In the genomic region with DNA sequence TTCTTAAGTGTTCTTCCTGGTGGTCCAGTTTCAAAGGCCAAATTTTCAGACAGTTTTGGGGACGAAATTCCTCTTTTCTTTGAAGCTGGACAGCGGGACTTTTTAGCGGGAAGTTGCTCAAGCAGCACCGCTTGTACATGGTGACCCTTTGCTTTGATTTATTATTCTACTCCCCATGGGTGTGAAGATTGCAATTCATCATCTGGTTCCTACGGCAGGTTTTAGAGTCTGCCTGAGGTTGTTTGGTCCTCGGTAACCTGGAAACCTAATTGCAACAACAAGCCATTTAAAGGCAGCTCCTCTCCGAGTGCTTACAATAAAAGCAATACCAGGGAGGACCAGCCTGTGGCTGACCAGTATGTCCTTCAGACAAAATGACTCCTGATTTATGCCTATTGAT, we compare ENCODE assay signal across 16 mouse cellular contexts. TPM values are rescaled to one million over a fixed set of nuclear protein-coding genes. Genes with fewer than 3 reads are reported as not detected.
DNase-seq lines count a peak whose midpoint lies in the region; ATAC-seq and TF ChIP-seq lines count a peak whose summit lies in the region.
"Had no signal": no experiment of that assay in that cellular context is flagged by ENCODE, and none has a peak within 500 bp of the region (broad histone marks: within the 10 kb centered on the region; RNA-seq: fewer than 3 reads in every experiment).

No protein-coding gene starts in this region.

- H3K4me1 ChIP-seq in kidney, embryonic 16.5 days (ENCODE audit: insufficient read depth, low read length): peaks cover 26% of the 10 kb centered on the region
- no peaks in the 10 kb centered on the region for H3K4me1 ChIP-seq in midbrain, postnatal 0 days (ENCODE audit: insufficient read depth, low read length)
- H3K4me1 ChIP-seq: limb, embryonic 15.5 days had no signal

- H3K4me2 ChIP-seq in kidney, embryonic 16.5 days (replicated peaks; ENCODE audit: low read depth, low read length): peak overlapping the region; percentile 0; the same call in 1 of the 2 replicates
- no peak overlapping the region for H3K4me2 ChIP-seq in midbrain, postnatal 0 days (ENCODE audit: low read depth, low read length, poor library complexity, severe bottlenecking)
- H3K4me2 ChIP-seq: limb, embryonic 15.5 days had no signal

- DNase-seq in adrenal gland, postnatal 14 days: peak; percentile 6
- no peak for DNase-seq in adrenal gland, adult 18-20 months (ENCODE audit: low spot score in 2 of 2)
- DNase-seq in kidney, postnatal 25 days: no peak
- peak; percentile 73 for DNase-seq in forelimb bud, embryonic 11.5 days (ENCODE audit: low read depth, low spot score)
- peak; percentile 20 for DNase-seq in midbrain, postnatal 0 days (ENCODE audit: low spot score)
- no peak for DNase-seq in right cerebral cortex, postnatal 10 days (ENCODE audit: low spot score in 2 of 2)
- no peak for DNase-seq in heart, postnatal 4 days
- DNase-seq: cerebellum, adult 8-10 months; gastrocnemius, postnatal 25 days; lung, adult 2 months; retina, postnatal 1 day; thymus, adult 18-20 months had no signal

- H3K4me3 ChIP-seq in kidney, embryonic 16.5 days (ENCODE audit: low read length): no peak overlapping the region
- no peak overlapping the region for H3K4me3 ChIP-seq in midbrain, postnatal 0 days (ENCODE audit: low read depth, low read length)
- H3K4me3 ChIP-seq: limb, embryonic 15.5 days had no signal

- WGBS in kidney, embryonic 16.5 days: 5% methylated on average over 7 of the region's 7 CpGs
- 32% methylated on average over 7 of the region's 7 CpGs for WGBS in midbrain, postnatal 0 days

- peak; percentile 78; the same call in 1 of the 2 replicates for ATAC-seq in kidney, embryonic 16.5 days (ENCODE audit: low FRiP score, low TSS enrichment)
- no peak for ATAC-seq in midbrain, postnatal 0 days (ENCODE audit: low FRiP score)
- ATAC-seq: forebrain, embryonic 16.5 days; inflammation-experienced regulatory T-cells, adult 6 months had no signal

- no peaks in the 10 kb centered on the region for H3K27me3 ChIP-seq in kidney, embryonic 16.5 days (ENCODE audit: insufficient read depth, low read length)
- no peaks in the 10 kb centered on the region for H3K27me3 ChIP-seq in midbrain, postnatal 0 days (ENCODE audit: insufficient read depth, low read length)
- H3K27me3 ChIP-seq: limb, embryonic 15.5 days had no signal

- 0 out of 2 replicates have a peak overlapping the region, but pooled peaks have one; percentile 17 for H3K9ac ChIP-seq in kidney, embryonic 16.5 days (replicated peaks; ENCODE audit: low read length)
- H3K9ac ChIP-seq in midbrain, postnatal 0 days (replicated peaks; ENCODE audit: low read length, poor library complexity, severe bottlenecking): no peak overlapping the region
- H3K9ac ChIP-seq: limb, embryonic 15.5 days had no signal

- H3K9me3 ChIP-seq in kidney, embryonic 16.5 days (ENCODE audit: low read length): no peaks in the 10 kb centered on the region
- H3K9me3 ChIP-seq in midbrain, postnatal 0 days (ENCODE audit: low read length): no peaks in the 10 kb centered on the region
- H3K9me3 ChIP-seq: limb, embryonic 15.5 days had no signal

- no peak overlapping the region for H3K27ac ChIP-seq in kidney, embryonic 16.5 days (ENCODE audit: low read length)
- no peak overlapping the region for H3K27ac ChIP-seq in midbrain, postnatal 0 days (ENCODE audit: low read depth, low read length)
- H3K27ac ChIP-seq: limb, embryonic 15.5 days had no signal

- TF ChIP-seq CTCF in midbrain, postnatal 0 days (IDR thresholded peaks at IDR 0.05): no peak

- no peaks in the 10 kb centered on the region for H3K36me3 ChIP-seq in kidney, embryonic 16.5 days (ENCODE audit: insufficient read depth, low read length)
- no peaks in the 10 kb centered on the region for H3K36me3 ChIP-seq in midbrain, postnatal 0 days (ENCODE audit: insufficient read depth, low read length)
- H3K36me3 ChIP-seq: limb, embryonic 15.5 days had no signal

RNA-seq across cellular contexts. Expression of gene Dcdc2a, which starts 21.5 kb away (rescaled TPM):
- total RNA-seq in adrenal gland, postnatal 14 days (2021): 0.04 and 0.33 TPM in 2 replicates
- total RNA-seq in adrenal gland, adult 18-20 months (2021): under 1 TPM in 1 of 2 experiments, not detected in 1; 0.56 TPM
- polyA plus RNA-seq in kidney, embryonic 16.5 days (2015; fragmentation: Nextera tagmentation; extraction: Ambion mirVana): 57.6 and 64.0 TPM in 2 replicates
- total RNA-seq in midbrain, postnatal 0 days (2014; rRNA removed): 1.5 and 3.8 TPM in 2 replicates
- polyA plus RNA-seq in midbrain, postnatal 0 days (2015; fragmentation: Nextera tagmentation; extraction: Ambion mirVana): 6.3 and 8.0 TPM in 2 replicates
- total RNA-seq in heart, postnatal 4 days (2021): under 1 TPM; 0.05 to 0.11 TPM
- total RNA-seq: gastrocnemius, postnatal 25 days had no signal
- polyA plus RNA-seq: inflammation-experienced regulatory T-cells, adult 6 months had no signal

RNA-seq across cellular contexts. Expression of gene Mrs2, which starts 57.1 kb away (rescaled TPM):
- total RNA-seq in adrenal gland, postnatal 14 days (2021): 59.0 and 63.1 TPM in 2 replicates
- total RNA-seq in adrenal gland, adult 18-20 months (2021): 10 to 100 TPM; 50.1 to 61.3 TPM
- 18.2 and 19.6 TPM in 2 replicates for polyA plus RNA-seq in kidney, embryonic 16.5 days (2015; fragmentation: Nextera tagmentation; extraction: Ambion mirVana)
- total RNA-seq in midbrain, postnatal 0 days (2014; rRNA removed): 41.8 and 42.0 TPM in 2 replicates
- polyA plus RNA-seq in midbrain, postnatal 0 days (2015; fragmentation: Nextera tagmentation; extraction: Ambion mirVana): 10.9 and 13.0 TPM in 2 replicates
- 10 to 100 TPM; 56.0 to 58.4 TPM for total RNA-seq in heart, postnatal 4 days (2021)

Comparison
In these comparisons a context has a peak if more than half of its experiments do, and no peak if none do; other contexts are left out.
1. DNase-seq: peak in adrenal gland, postnatal 14 days (single experiment), forelimb bud, embryonic 11.5 days (single experiment) and midbrain, postnatal 0 days (single experiment); none in adrenal gland, adult 18-20 months (0 of 2), kidney, postnatal 25 days (0 of 2), right cerebral cortex, postnatal 10 days (0 of 2) and heart, postnatal 4 days (single experiment).